Mouse (Mus musculus) heart, postnatal 0 days (tissue): Measurements from ENCODE around the gene Hlcs.

Experiments
- CTCF ChIP-seq: IDR thresholded peaks from 2 replicates; pipeline ENCODE4 v1.5.1; 2016; ENCODE audit warnings: antibody characterized with exemption, control low read depth, low read depth
- EP300 ChIP-seq: IDR thresholded peaks from 2 replicates; pipeline ENCODE4 v1.6.1; 2016; ENCODE audit warnings: antibody characterized with exemption, low read depth

- TF ChIP-seq CTCF = no peak
- no peak for TF ChIP-seq EP300
These were observed 66.4 kb downstream of the Hlcs start for GRCm38 (mm10) chr16:94246976-94247375.
